Mouse (Mus musculus) liver, postnatal 0 days (tissue): ENCODE data around the gene Col4a1.

Experiments
- CTCF ChIP-seq: sonication (generic); IDR thresholded peaks from 2 replicates; pipeline ENCODE4 v1.5.1; 2016; ENCODE audit warnings: antibody characterized with exemption, low read depth
- EP300 ChIP-seq: IDR thresholded peaks from 2 replicates; pipeline ENCODE4 v1.6.1; 2016; ENCODE audit warnings: antibody characterized with exemption, low read depth, mild to moderate bottlenecking

GRCm38 (mm10) chr8:11270826-11271225, 41.8 kb downstream of the Col4a1 start:
- TF ChIP-seq CTCF (no peak), EP300 (no peak)
